Mouse (Mus musculus) retina, adult 2 months (tissue): ENCODE measurements around the gene Gm20873.
"Not testable (repeated sequence)": the region's sequence is repeated elsewhere in the genome, so short reads cannot be mapped to it uniquely, and the experiment has no call there.

Experiments used
- DNase-seq: peaks from one replicate; pipeline ENCODE4 v3.0.0-alpha.2; 2012; ENCODE audit warnings: low read depth, low spot score

Gm20873 gene

DNA sequence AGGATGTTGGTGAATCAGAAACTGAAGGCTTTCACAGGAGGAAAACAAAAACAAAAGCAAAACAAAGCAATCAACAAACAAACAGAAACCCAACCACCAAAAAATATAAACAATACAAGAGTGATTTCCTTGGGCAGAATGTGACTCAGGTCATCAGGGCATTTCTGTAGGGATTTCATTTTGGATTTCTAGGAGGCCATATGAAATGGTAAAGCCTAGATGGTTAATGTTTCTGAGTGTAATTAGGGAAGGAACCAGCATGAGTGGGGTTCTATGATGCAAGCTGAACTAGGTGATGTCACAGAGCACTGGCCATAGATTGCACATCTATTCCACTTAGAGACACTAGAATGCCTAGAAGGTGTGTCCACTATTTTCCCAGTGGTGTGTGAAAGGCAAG is at the start of gene Gm20873:
TSS of gene Gm20873 (plus strand) at position 301 of the 400 bp plus-strand sequence.
- not testable (repeated sequence) for DNase-seq

DNA sequence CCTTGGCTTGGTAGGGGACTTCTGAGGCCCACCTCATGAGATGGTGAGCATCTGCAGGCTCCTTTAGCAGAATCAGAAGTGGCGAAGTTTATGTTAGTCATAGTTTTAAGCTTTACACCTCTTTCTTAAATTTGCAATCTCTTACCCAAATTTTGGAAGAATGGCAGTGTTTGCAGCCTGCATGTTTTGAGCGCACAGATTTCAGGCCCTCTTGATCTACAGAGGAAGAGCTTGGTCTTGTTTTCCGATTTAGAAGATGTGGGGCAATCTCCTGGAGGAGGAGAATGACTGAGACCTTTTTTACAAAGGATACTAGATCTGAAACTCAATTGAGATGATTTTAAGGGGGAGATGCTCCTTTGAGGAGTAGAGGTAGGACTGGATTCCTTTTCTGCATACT is 29.0 kb upstream of the Gm20873 start, which contains the start of gene Gm21746:
TSS of gene Gm21746 (minus strand) at position 101 of the 400 bp plus-strand sequence.
- DNase-seq = not testable (repeated sequence)
